Mouse (Mus musculus) MEL (cell line): ENCODE measurements at regions not wholly inside any gene's neighbourhood (a gene's known extent, or its start where the extent isn't known, plus 50 kb on each side); places are given as distances from the start of the nearest gene placed in this dataset.

Experiments
- E2F4 ChIP-seq: IDR thresholded peaks from 2 replicates; pipeline ENCODE4 v1.6.1; 2011; ENCODE audit warnings: low read depth, low read length, improper control_type of control experiment, borderline replicate concordance
- TAL1 ChIP-seq: IDR thresholded peaks from 2 replicates; pipeline ENCODE4 v1.6.1; 2012; ENCODE audit warnings: mild to moderate bottlenecking, inconsistent platforms, low read length, moderate library complexity, mixed read lengths
- USF1 ChIP-seq: IDR thresholded peaks from 2 replicates; pipeline ENCODE4 v1.6.1; 2014; ENCODE audit warnings: low read depth, mild to moderate bottlenecking, inconsistent platforms, low read length, improper control_type of control experiment, moderate library complexity

DNA sequence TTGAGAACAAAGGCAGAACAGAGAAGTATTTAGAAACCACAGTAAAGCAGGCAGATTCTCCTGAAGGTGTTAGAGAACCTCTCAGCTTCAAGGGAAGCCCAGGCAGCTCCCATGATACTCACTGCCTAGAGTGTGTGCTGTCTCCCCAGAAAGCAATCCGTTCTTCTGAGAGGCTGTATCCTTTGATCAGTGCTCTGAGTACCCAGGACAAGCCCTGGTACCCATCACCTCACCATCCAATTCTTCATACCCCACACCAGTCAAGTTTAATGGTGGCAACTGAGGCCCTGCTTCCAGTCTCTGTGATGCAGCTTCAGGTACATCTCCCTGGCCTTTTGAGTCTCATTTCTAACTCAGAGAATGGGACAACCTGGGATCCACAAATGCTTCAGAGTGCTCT lies 242.1 kb upstream of the Xylt1 start:
- TF ChIP-seq E2F4, result no peak
- TF ChIP-seq USF1, result no peak
- no peak for TF ChIP-seq TAL1
